Mouse (Mus musculus): Measurements from ENCODE around the gene Gabrb3. TPM values are rescaled to one million over a fixed set of nuclear protein-coding genes. Genes with fewer than 3 reads are reported as not detected.
A peak's percentile ranks its signal among the peaks of the same experiment; 100 is the strongest.
"Not testable (repeated sequence)": the region's sequence is repeated elsewhere in the genome, so short reads cannot be mapped to it uniquely, and the experiment has no call there.

Gene Gabrb3
- polyA plus RNA-seq, 1 experiment = 49.2 TPM

GRCm38 (mm10) chr7:57746836-57747235 lies 327.3 kb downstream of the Gabrb3 start:
- DNase-seq = peak in 1 of 2 experiments; percentile 57
- Histone ChIP-seq H3K4me3 (replicated peaks; ENCODE audit: insufficient read depth, low read depth, low read length) (no peak overlapping the region), H3K27ac (ENCODE audit: insufficient read depth, low read length) (no peak overlapping the region), H3K4me1 (ENCODE audit: control insufficient read depth, insufficient read depth, low read length) (peaks cover 15% of the 10 kb centered on the region; the same call in 1 of the 2 replicates), H3K27me3 (ENCODE audit: control insufficient read depth, insufficient read depth, low read length) (no peaks in the 10 kb centered on the region)
- 15% methylated on average over 2 of the region's 2 CpGs for WGBS
- TF ChIP-seq CTCF (IDR thresholded peaks at IDR 0.05; ENCODE audit: borderline replicate concordance, insufficient read depth, low read depth, low read length) = no peak
- no peak for TF ChIP-seq POLR2A (IDR thresholded peaks at IDR 0.05; ENCODE audit: borderline replicate concordance, insufficient read depth, low read length)

- TF ChIP-seq CTCF (IDR thresholded peaks at IDR 0.05; ENCODE audit: borderline replicate concordance, insufficient read depth, low read depth, low read length) = no peak
- H3K4me1 ChIP-seq (ENCODE audit: control insufficient read depth, insufficient read depth, low read length) = no peaks in the 10 kb centered on the region
- no peak overlapping the region for H3K27ac ChIP-seq (ENCODE audit: insufficient read depth, low read length)
- no peak overlapping the region for H3K4me3 ChIP-seq (replicated peaks; ENCODE audit: insufficient read depth, low read depth, low read length)
- DNase-seq = no peak
- WGBS = 63% methylated on average over 5 of the region's 5 CpGs
- H3K27me3 ChIP-seq (ENCODE audit: control insufficient read depth, insufficient read depth, low read length) = no peaks in the 10 kb centered on the region
Measured at GRCm38 (mm10) chr7:57760466-57760865, 341.0 kb downstream of the Gabrb3 start.

- WGBS = 54% methylated on average over 5 of the region's 5 CpGs
- no peak for TF ChIP-seq CTCF (IDR thresholded peaks at IDR 0.05; ENCODE audit: borderline replicate concordance, insufficient read depth, low read depth, low read length)
- no peak for TF ChIP-seq POLR2A (IDR thresholded peaks at IDR 0.05; ENCODE audit: borderline replicate concordance, insufficient read depth, low read length)
- Histone ChIP-seq H3K27ac (ENCODE audit: insufficient read depth, low read length) (no peak overlapping the region), H3K4me1 (ENCODE audit: control insufficient read depth, insufficient read depth, low read length) (no peaks in the 10 kb centered on the region), H3K27me3 (ENCODE audit: control insufficient read depth, insufficient read depth, low read length) (no peaks in the 10 kb centered on the region), H3K4me3 (replicated peaks; ENCODE audit: insufficient read depth, low read depth, low read length) (no peak overlapping the region)
- no peak for DNase-seq
Measured at GRCm38 (mm10) chr7:57778754-57779153, 359.3 kb downstream of the Gabrb3 start.

DNA sequence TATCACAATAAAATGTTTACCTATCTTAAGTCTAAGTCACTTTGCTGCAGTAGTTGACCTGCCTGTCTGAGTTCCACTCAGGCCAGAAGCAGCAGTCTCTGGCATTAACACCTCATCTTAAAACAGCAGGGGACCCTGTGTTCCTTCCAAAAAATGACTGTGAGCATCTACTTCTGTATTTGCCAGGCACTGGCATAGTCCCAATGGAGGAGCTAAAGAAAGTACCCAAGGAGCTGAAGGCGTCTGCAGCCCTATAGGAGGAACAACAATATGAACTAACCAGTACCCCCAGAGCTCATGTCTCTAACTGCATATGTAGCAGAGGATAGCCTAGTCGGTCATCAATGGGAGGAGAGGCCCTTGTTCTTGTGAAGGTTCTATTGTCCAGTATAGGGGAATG lies 366.6 kb downstream of the Gabrb3 start:
- not testable (repeated sequence) for H3K27me3 ChIP-seq (ENCODE audit: control insufficient read depth, insufficient read depth, low read length); H3K4me1 ChIP-seq (ENCODE audit: control insufficient read depth, insufficient read depth, low read length); H3K4me3 ChIP-seq (replicated peaks; ENCODE audit: insufficient read depth, low read depth, low read length); H3K27ac ChIP-seq (ENCODE audit: insufficient read depth, low read length)
- peak; percentile 20 to 60 for DNase-seq
- 51% methylated on average over 2 of the region's 2 CpGs for WGBS

- Histone ChIP-seq H3K4me3 (replicated peaks; ENCODE audit: insufficient read depth, low read depth, low read length) (no peak overlapping the region), H3K27me3 (ENCODE audit: control insufficient read depth, insufficient read depth, low read length) (no peaks in the 10 kb centered on the region), H3K4me1 (ENCODE audit: control insufficient read depth, insufficient read depth, low read length) (0 out of 2 replicates have a peak, but pooled peaks cover 3% of the 10 kb centered on the region), H3K27ac (ENCODE audit: insufficient read depth, low read length) (no peak overlapping the region)
- no peak for TF ChIP-seq CTCF (IDR thresholded peaks at IDR 0.05; ENCODE audit: borderline replicate concordance, insufficient read depth, low read depth, low read length)
- no peak for TF ChIP-seq POLR2A (IDR thresholded peaks at IDR 0.05; ENCODE audit: borderline replicate concordance, insufficient read depth, low read length)
- 85% methylated on average over 2 of the region's 2 CpGs for WGBS
- DNase-seq = no peak
Measured at GRCm38 (mm10) chr7:57787520-57787919, 368.0 kb downstream of the Gabrb3 start.

- H3K27ac ChIP-seq (ENCODE audit: insufficient read depth, low read length) = no peak overlapping the region
- DNase-seq = peak in 1 of 2 experiments; percentile 38
- no peaks in the 10 kb centered on the region for H3K27me3 ChIP-seq (ENCODE audit: control insufficient read depth, insufficient read depth, low read length)
- TF ChIP-seq CTCF (IDR thresholded peaks at IDR 0.05; ENCODE audit: borderline replicate concordance, insufficient read depth, low read depth, low read length) (no peak), POLR2A (IDR thresholded peaks at IDR 0.05; ENCODE audit: borderline replicate concordance, insufficient read depth, low read length) (no peak)
- no peaks in the 10 kb centered on the region; the same call in none of the 2 replicates for H3K4me1 ChIP-seq (ENCODE audit: control insufficient read depth, insufficient read depth, low read length)
- WGBS = 19% methylated on average over 1 of the region's 1 CpGs
- no peak overlapping the region for H3K4me3 ChIP-seq (replicated peaks; ENCODE audit: insufficient read depth, low read depth, low read length)
Measured at GRCm38 (mm10) chr7:57803266-57803665, 383.8 kb downstream of the Gabrb3 start.

DNA sequence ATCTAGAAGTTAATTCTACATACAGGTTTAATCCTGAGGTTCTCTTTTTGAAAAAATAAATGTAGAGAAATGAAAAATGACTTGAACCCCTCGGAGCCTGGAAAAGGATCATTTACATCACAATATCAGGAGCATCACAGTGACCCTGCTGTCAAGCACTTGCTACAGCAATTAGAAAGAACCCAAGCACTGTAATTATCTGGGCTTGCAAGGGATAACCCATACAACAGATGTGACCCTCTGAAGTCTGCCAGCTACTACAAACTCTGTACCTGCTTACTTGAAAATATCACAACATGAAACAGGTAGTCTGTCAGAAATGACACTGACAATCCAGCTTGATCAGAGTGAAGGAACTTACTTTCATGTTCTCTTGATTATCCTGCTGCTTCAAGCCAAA lies 394.2 kb downstream of the Gabrb3 start:
- WGBS = 30% methylated on average over 1 of the region's 1 CpGs
- DNase-seq = no peak
- Histone ChIP-seq H3K27me3 (ENCODE audit: control insufficient read depth, insufficient read depth, low read length) (no peaks in the 10 kb centered on the region), H3K4me1 (ENCODE audit: control insufficient read depth, insufficient read depth, low read length) (no peaks in the 10 kb centered on the region), H3K4me3 (replicated peaks; ENCODE audit: insufficient read depth, low read depth, low read length) (no peak overlapping the region), H3K27ac (ENCODE audit: insufficient read depth, low read length) (no peak overlapping the region)
- TF ChIP-seq POLR2A (IDR thresholded peaks at IDR 0.05; ENCODE audit: borderline replicate concordance, insufficient read depth, low read length) (no peak), CTCF (IDR thresholded peaks at IDR 0.05; ENCODE audit: borderline replicate concordance, insufficient read depth, low read depth, low read length) (no peak)

DNA sequence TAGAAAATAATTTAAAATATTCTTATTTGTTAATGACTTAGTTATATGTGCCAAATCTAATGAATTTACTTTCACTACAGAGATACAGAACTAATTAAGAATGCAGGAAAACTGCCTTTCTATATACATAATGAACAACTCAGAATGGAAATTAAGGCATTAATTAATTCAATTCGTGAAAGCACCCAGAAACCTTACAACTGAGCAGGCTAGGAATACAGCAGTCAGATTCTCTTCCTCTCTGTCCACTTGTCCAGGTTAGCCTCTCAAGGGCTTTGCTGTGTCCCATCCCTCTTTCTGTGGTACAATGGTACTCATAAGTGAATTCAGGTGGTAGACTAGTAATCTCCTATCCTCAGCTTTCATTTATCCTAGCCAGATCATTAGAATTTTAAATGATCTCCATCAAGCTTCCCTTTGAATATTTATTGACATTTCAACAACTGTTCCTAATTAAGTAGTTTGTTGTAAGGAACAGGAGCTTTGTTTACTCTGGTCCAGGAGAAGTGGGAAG lies 422.9 kb downstream of the Gabrb3 start:
- Histone ChIP-seq H3K27ac (ENCODE audit: insufficient read depth, low read length) (no peak overlapping the region), H3K4me1 (ENCODE audit: control insufficient read depth, insufficient read depth, low read length) (no peaks in the 10 kb centered on the region), H3K4me3 (replicated peaks; ENCODE audit: insufficient read depth, low read depth, low read length) (no peak overlapping the region), H3K27me3 (ENCODE audit: control insufficient read depth, insufficient read depth, low read length) (no peaks in the 10 kb centered on the region)
- WGBS = 73% methylated on average over 1 of the region's 1 CpGs
- DNase-seq = no peak
- no peak for TF ChIP-seq CTCF (IDR thresholded peaks at IDR 0.05; ENCODE audit: borderline replicate concordance, insufficient read depth, low read depth, low read length)
- TF ChIP-seq POLR2A (IDR thresholded peaks at IDR 0.05; ENCODE audit: borderline replicate concordance, insufficient read depth, low read length) = no peak
